Mouse (Mus musculus) splenic B cell, adult 2 months (primary cell): ENCODE results near the gene AK157302.
"Not testable (repeated sequence)": the region's sequence is repeated elsewhere in the genome, so short reads cannot be mapped to it uniquely, and the experiment has no call there.

Experiments used
- DNase-seq: peaks from one replicate; pipeline ENCODE4 v3.0.0-alpha.2; 2011; ENCODE audit warnings: low read depth, low spot score
- H3K27me3 ChIP-seq: 2 replicates; pipeline ENCODE4 v1.6.1; 2012; ENCODE audit warnings: mild to moderate bottlenecking, low read length, moderate library complexity, mixed read lengths; ENCODE audit not compliant: control insufficient read depth, poor library complexity, insufficient read depth, severe bottlenecking
- H3K36me3 ChIP-seq: 2 replicates; pipeline ENCODE4 v1.6.1; 2012; ENCODE audit warnings: mild to moderate bottlenecking, low read length, moderate library complexity, mixed read lengths; ENCODE audit not compliant: control insufficient read depth, poor library complexity, insufficient read depth, severe bottlenecking

AK157302 gene

DNA sequence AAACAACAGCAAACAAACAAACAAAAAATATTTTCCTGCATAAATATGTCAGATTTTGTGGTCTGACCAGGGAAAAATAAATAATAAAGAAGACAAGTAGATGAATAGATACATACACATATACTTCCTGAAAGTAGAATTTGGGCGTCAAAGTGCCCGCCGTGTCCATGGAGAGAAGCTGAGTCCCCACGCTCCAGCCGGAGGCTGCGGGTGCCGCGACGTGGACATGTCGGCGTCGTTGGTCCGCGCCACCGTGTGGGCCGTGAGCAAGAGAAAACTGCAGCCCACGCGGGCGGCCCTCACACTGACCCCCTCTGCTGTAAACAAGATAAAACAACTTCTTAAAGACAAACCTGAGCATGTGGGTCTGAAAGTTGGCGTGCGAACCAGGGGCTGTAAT lies at the start of gene AK157302:
TSS of gene AK157302 (plus strand) at position 144 of the 400 bp plus-strand sequence.
- H3K36me3 ChIP-seq: no peaks in the 10 kb centered on the region

GRCm38 (mm10) chr13:21446796-21447195 lies 48.2 kb upstream of the AK157302 start:
- Histone ChIP-seq H3K27me3 (no peaks in the 10 kb centered on the region), H3K36me3 (peaks cover 14% of the 10 kb centered on the region)
- DNase-seq: peak; percentile 19

More for the DNA sequence above, at the start of gene AK157302:
- H3K27me3 ChIP-seq: no peaks in the 10 kb centered on the region
- DNase-seq: no peak

DNA sequence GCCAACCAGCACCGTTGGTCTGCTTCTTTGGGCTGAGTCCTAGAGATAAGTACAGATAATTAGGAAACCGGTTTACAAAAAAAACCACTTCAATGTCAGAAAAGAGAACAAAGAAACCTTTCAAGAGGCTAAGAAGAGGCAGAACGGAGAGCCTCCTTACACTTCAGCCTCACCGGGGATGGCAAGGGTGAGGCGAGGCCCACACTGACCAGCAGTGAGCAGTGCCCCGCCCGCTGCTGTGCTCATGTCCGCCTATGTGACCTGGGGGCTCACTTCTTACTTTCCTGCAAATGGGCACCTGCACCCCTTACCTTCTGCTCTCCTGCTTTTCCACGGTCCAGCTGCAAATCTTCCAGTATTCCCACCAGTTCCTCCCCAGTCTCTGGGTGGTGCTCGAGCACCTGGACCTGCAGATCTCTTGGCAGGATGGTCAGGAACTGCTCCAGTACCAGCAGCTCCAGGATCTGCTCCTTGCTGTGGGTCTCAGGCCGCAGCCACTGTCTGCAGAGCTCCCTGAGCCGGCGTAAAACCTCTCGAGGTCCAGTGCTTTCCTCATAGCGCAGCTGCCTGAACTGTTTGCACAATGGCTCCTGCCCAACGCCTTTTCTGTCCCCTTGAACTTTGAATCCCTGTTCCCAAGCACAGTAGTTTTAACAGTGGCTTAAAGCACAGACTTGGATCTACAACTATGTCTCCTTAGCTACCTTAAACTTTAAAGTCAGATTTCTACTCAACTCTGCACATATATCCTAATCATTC lies 47.0 kb upstream of the AK157302 start:
- no peak for DNase-seq
- Histone ChIP-seq H3K27me3 (no peaks in the 10 kb centered on the region), H3K36me3 (peaks cover 14% of the 10 kb centered on the region)

- Histone ChIP-seq H3K36me3 (peaks cover 3% of the 10 kb centered on the region; the same call in 1 of the 2 replicates), H3K27me3 (no peaks in the 10 kb centered on the region)
- peak; percentile 6 for DNase-seq
Observed at GRCm38 (mm10) chr13:21453042-21453441, 42.0 kb upstream of the AK157302 start.

GRCm38 (mm10) chr13:21453449-21453848 lies 41.6 kb upstream of the AK157302 start, which contains the start of gene Zscan26:
Zscan26 (minus strand) TSS chr13:21453730.
- Histone ChIP-seq H3K36me3 (no peaks in the 10 kb centered on the region; the same call in 1 of the 2 replicates), H3K27me3 (no peaks in the 10 kb centered on the region)
- DNase-seq: peak; percentile 87

DNA sequence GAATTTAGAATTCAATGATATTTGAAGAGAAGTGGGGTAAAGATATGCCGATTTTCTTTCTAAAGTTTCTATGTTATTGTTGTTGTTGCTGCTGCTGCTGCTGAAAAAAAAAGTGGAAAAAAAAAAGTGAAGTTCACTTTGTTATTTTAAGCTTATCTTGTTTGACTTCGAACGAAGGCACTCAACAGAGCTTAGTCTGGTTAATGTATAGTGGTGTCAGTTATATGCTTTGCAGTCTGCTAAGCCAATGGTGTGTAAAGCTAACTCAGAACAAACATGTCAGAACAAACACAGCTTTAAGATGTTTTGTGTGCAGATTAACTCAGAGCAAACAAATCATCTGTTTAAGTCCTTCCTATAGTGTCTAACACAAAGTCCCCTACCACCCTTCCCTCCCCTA lies 40.9 kb upstream of the AK157302 start:
- H3K27me3 ChIP-seq: no peaks in the 10 kb centered on the region
- H3K36me3 ChIP-seq: no peaks in the 10 kb centered on the region
- no peak for DNase-seq

- no peak for DNase-seq
- H3K36me3 ChIP-seq: no peaks in the 10 kb centered on the region
- H3K27me3 ChIP-seq: no peaks in the 10 kb centered on the region
Observed at GRCm38 (mm10) chr13:21456347-21456746, 38.7 kb upstream of the AK157302 start.

GRCm38 (mm10) chr13:21462516-21462915 lies 32.5 kb upstream of the AK157302 start:
- H3K27me3 ChIP-seq, H3K36me3 ChIP-seq, DNase-seq: not testable (repeated sequence)

DNA sequence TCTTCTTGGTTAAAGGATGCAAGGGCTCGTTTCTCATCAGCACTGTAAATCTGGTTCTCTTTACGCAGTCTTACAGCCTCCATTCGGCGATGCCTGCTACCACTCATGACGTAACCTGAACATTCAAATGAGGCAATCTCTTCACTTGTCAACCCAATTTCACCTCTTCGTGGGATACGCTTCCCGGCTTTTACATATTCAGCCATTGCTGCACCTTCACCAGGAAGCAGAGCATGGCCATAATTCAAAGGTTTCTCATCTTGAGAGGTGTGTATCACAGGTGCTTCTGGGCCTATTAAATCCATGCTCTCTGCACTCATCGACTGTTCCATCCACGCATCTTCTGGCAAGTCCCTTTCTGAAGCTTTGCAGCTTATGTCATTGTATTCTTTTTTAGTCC lies 27.7 kb upstream of the AK157302 start:
- Histone ChIP-seq H3K36me3 (no peaks in the 10 kb centered on the region), H3K27me3 (no peaks in the 10 kb centered on the region)
- no peak for DNase-seq

- peak; percentile 82 for DNase-seq
- no peaks in the 10 kb centered on the region for H3K27me3 ChIP-seq
- H3K36me3 ChIP-seq: no peaks in the 10 kb centered on the region
Observed at GRCm38 (mm10) chr13:21468061-21469019, 26.7 kb upstream of the AK157302 start, which contains the start of gene Nkapl. Nkapl (minus strand) TSS chr13:21468509.

DNA sequence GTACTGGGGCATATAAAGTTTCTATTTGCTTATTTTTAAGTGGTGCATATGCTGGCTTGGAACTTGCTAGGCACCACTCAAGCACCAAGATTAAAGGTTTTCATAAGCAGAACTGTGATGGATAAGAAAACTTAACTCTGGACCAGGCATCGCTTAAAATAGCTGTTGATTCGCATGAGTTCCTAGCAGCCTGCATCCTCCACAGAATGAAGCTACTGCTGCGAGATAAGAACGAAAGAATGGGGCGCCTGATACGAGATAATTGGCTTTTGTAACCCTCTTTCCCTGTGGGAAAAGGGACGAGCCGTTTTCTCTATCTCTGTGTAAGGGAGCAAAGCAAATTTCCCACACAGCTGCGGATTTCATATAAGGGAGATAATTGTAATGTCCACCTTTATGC lies 25.9 kb upstream of the AK157302 start:
- no peak for DNase-seq
- no peaks in the 10 kb centered on the region for H3K27me3 ChIP-seq

GRCm38 (mm10) chr13:21472427-21472826 lies 22.6 kb upstream of the AK157302 start:
- Histone ChIP-seq H3K27me3 (no peaks in the 10 kb centered on the region), H3K36me3 (no peaks in the 10 kb centered on the region)
- no peak for DNase-seq

More for the DNA sequence above, 25.9 kb upstream of the AK157302 start:
- no peaks in the 10 kb centered on the region for H3K36me3 ChIP-seq

DNA sequence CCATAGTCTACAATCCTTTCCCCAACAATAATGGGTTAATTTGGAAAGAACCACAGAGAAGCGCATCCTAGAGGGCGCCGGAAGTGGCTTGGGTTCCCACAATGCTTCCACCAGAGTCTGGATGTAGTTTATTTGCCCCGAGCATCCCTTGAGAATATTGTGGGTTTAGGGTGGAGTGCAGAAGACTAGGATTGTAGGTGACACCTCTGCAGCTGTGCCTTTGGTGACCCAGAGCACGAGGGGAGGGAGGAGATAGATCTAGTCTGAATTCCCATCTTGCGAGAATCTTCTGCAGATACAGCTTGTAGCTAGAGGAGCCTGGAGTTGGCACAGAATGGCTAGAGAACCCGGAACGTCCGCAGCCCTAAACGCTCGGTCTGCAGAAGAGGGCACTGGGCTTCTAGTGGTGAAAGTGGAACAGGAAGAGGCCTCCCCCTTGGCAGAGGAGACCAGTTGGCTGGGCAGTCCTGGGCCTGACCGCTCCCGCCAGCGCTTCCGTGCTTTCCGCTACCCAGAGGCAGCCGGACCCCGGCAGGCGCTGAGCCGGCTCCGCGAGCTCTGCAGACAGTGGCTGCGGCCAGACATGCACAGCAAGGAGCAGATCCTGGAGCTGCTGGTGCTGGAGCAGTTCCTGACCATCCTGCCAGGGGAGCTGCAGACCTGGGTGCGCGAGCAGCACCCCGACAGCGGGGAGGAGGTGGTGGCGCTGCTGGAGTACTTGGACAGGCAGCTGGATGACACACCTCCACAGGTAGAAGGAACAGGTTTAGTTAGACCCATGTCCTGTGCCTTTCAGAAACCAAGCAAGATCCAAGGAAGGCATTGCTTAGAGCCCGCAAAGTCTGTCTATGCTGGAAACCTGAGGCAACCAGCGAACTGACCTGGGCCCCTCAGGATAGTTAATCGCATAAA lies 16.0 kb upstream of the AK157302 start, which contains the start of the genes Zkscan4 and Gm10065:
TSS of gene Zkscan4 (plus strand) at position 149 of the 912 bp plus-strand sequence.
TSS of gene Gm10065 (minus strand) at position 683 of the 912 bp plus-strand sequence.
- not testable (repeated sequence) for H3K36me3 ChIP-seq, DNase-seq, H3K27me3 ChIP-seq

DNA sequence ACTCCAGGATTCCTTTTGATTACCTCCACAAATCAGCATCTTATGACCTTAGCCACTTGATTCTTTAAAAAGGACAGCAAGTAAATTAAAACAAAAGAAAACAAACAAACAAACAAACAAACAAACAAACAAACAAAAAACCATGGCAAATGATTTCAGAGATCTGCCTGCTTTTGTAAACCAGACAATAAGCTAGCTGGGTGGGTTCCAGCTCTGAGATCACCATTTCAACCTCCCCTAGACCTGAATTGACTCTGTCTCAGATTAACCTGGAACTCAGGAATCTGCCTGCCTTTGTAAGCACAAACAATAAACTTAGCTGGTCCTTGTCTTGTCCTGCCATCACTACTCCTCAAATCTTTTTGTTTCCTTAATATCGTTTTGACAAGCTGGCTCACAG lies 8.1 kb upstream of the AK157302 start:
- H3K27me3 ChIP-seq: no peaks in the 10 kb centered on the region
- H3K36me3 ChIP-seq: no peaks in the 10 kb centered on the region
- no peak for DNase-seq
